Mouse (Mus musculus) urinary bladder, postnatal 4 days (tissue): ENCODE results near the gene Zfp966.
"Not testable (repeated sequence)": the region's sequence is repeated elsewhere in the genome, so short reads cannot be mapped to it uniquely, and the experiment has no call there.

ENCODE experiments used
- DNase-seq, 2 experiments: peaks; one replicate each; pipeline ENCODE4 v3.0.0; 2021 to 2022; ENCODE audit warnings: low spot score in 2 of 2

The Zfp966 gene

GRCm38 (mm10) chr2:175931000-175931399, at the start of gene Zfp966:
TSS of gene Zfp966 (minus strand) at chr2:175931100.
- not testable (repeated sequence) for DNase-seq

DNA sequence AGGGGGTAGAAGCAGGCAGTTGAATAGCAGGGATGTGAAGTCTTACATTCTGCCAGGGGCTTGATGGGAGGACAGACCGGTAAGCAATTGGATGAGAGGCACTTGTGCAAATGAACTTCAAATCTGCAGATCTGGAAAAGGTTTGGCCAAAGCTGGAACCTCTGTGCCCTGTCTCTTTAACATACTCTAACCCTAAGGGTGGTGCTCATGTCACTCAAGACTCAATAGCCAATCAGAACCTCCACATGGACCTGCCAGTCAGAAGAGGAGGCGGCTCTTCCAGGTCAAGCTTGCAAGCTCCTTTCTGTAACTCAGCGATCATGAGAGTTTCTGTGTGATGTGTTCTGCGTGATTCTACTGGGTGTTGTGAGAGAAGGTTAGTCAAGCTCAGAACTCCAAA, 34.1 kb upstream of the Zfp966 start, which contains the start of gene Gm2026:
Gene Gm2026, plus strand, starts transcription at position 301 of the 400 bp plus-strand sequence.
- not testable (repeated sequence) for DNase-seq

GRCm38 (mm10) chr2:175869024-175869423, 61.9 kb downstream of the Zfp966 start, which contains the start of gene Gm6710:
TSS of gene Gm6710 (plus strand) at chr2:175869219.
- DNase-seq: not testable (repeated sequence)
